Mouse (Mus musculus): ENCODE measurements around the gene Rab12.

The Rab12 gene

GRCm38 (mm10) chr17:66447978-66448377, 71.6 kb downstream of the Rab12 start:
- DNase-seq, result no peak

DNA sequence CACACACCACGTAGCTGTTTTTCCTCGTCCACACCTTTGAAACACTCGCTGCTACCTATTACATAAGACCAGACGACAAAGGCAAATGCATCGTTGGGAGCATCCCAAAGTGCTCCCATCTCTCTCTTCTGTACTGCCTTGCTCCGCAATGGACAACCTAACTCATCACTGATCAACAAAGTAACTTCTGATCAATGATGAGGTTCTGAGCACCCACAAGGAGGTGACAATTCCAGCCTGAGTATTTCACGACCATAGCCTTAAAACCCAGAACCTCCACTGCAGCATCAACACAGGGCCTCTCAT, 72.6 kb downstream of the Rab12 start:
- DNase-seq, result no peak

GRCm38 (mm10) chr17:66446196-66447006, 73.1 kb downstream of the Rab12 start:
- DNase-seq, result no peak
